Mouse (Mus musculus): ENCODE data around the gene Hhip.
"Not testable (repeated sequence)": the region's sequence is repeated elsewhere in the genome, so short reads cannot be mapped to it uniquely, and the experiment has no call there.

The Hhip gene

GRCm38 (mm10) chr8:79992121-79992848, 65.5 kb downstream of the Hhip start:
- DNase-seq (ENCODE audit: low spot score): no peak

GRCm38 (mm10) chr8:79991420-79991819, 66.4 kb downstream of the Hhip start:
- DNase-seq (ENCODE audit: low spot score): not testable (repeated sequence)

GRCm38 (mm10) chr8:79984946-79985345, 72.9 kb downstream of the Hhip start:
- no peak for DNase-seq (ENCODE audit: low spot score)

- no peak for DNase-seq (ENCODE audit: low spot score)
Measured at GRCm38 (mm10) chr8:79982144-79982543, 75.7 kb downstream of the Hhip start.

GRCm38 (mm10) chr8:79966159-79966558, 91.6 kb downstream of the Hhip start:
- no peak for DNase-seq (ENCODE audit: low spot score)

GRCm38 (mm10) chr8:79952857-79953256, 104.9 kb downstream of the Hhip start:
- DNase-seq (ENCODE audit: low spot score): peak; percentile 1

GRCm38 (mm10) chr8:79950376-79950775, 107.4 kb downstream of the Hhip start:
- no peak for DNase-seq (ENCODE audit: low spot score)

GRCm38 (mm10) chr8:79945501-79946076, 112.2 kb downstream of the Hhip start:
- no peak for DNase-seq (ENCODE audit: low spot score)

- no peak for DNase-seq (ENCODE audit: low spot score)
Measured at GRCm38 (mm10) chr8:79941070-79941469, 116.7 kb downstream of the Hhip start.

GRCm38 (mm10) chr8:79936856-79937445, 120.9 kb downstream of the Hhip start:
- DNase-seq (ENCODE audit: low spot score): no peak

GRCm38 (mm10) chr8:79935793-79936192, 122.0 kb downstream of the Hhip start:
- no peak for DNase-seq (ENCODE audit: low spot score)

- DNase-seq (ENCODE audit: low spot score): no peak
Measured at GRCm38 (mm10) chr8:79929202-79929601, 128.6 kb downstream of the Hhip start.

- no peak for DNase-seq (ENCODE audit: low spot score)
Measured at GRCm38 (mm10) chr8:79917211-79917610, 140.6 kb downstream of the Hhip start.

Measured in left cerebral cortex, adult 11 months (tissue).